ENCODE assay signal across 8 mouse cellular contexts in the genomic region with DNA sequence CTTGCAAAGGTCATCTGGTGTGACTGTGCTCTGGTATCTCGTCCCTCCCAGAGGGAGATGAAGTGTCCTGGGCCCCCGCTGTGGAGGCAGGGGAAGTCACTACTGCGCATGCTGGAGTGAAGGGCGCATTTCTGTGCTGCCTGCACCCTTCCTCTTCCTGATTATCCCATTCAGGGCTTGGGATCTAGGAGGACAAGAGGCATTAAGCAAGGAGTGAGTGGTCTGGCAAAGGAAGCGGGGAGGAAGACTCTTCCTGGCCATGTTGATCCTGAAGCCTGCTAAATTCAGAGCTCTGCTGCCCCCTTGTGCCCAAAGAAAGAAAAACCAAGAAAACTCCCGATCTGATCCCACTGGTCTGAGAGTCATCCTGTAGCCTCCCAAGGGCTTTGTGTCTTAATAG. TPM values are rescaled to one million over a fixed set of nuclear protein-coding genes. Genes with fewer than 3 reads are reported as not detected.
DNase-seq lines count a peak whose midpoint lies in the region; ATAC-seq and TF ChIP-seq lines count a peak whose summit lies in the region.

No protein-coding gene starts in this region.

- 0 out of 2 replicates have a peak, but pooled peaks cover 3% of the 10 kb centered on the region for H3K27me3 ChIP-seq in forebrain, embryonic 15.5 days
- no peaks in the 10 kb centered on the region for H3K27me3 ChIP-seq in lung, embryonic 14.5 days (ENCODE audit: insufficient read depth, low read length)

- no peak overlapping the region for H3K27ac ChIP-seq in forebrain, embryonic 15.5 days (replicated peaks)
- no peak overlapping the region for H3K27ac ChIP-seq in lung, embryonic 14.5 days (ENCODE audit: low read depth)

- H3K36me3 ChIP-seq in forebrain, embryonic 15.5 days: no peaks in the 10 kb centered on the region
- no peaks in the 10 kb centered on the region for H3K36me3 ChIP-seq in lung, embryonic 14.5 days (ENCODE audit: insufficient read depth)

- no peaks in the 10 kb centered on the region for H3K4me1 ChIP-seq in forebrain, embryonic 15.5 days
- no peaks in the 10 kb centered on the region for H3K4me1 ChIP-seq in lung, embryonic 14.5 days (ENCODE audit: insufficient read depth)

- H3K4me3 ChIP-seq in forebrain, embryonic 15.5 days: no peak overlapping the region
- no peak overlapping the region for H3K4me3 ChIP-seq in lung, embryonic 14.5 days (ENCODE audit: low read depth, low read length)

- 29% methylated on average over 6 of the region's 6 CpGs for WGBS in forebrain, embryonic 15.5 days
- 27% methylated on average over 6 of the region's 6 CpGs for WGBS in lung, embryonic 14.5 days

- intact Hi-C loops in heart, postnatal 25 days (cut with DNase I): loop anchor here (10.0 kb wide), 1 partner anchor 354 kb away; no protein-coding TSS in a partner anchor

- H3K4me2 ChIP-seq in forebrain, embryonic 15.5 days (replicated peaks): no peak overlapping the region
- H3K4me2 ChIP-seq in lung, embryonic 14.5 days: peak overlapping the region; percentile 31; the same call in 1 of the 2 replicates

- no peaks in the 10 kb centered on the region for H3K9me3 ChIP-seq in forebrain, embryonic 15.5 days
- H3K9me3 ChIP-seq in lung, embryonic 14.5 days (ENCODE audit: low read depth, low read length): no peaks in the 10 kb centered on the region

- peak; percentile 57; the same call in 1 of the 2 replicates for ATAC-seq in forebrain, embryonic 15.5 days (replicated peaks)
- peak; percentile 44; the same call in 1 of the 2 replicates for ATAC-seq in lung, embryonic 14.5 days (ENCODE audit: insufficient read depth)

- DNase-seq in MN1 (ENCODE audit: low spot score): peak; percentile 83
- DNase-seq in cerebellum, adult 18-20 months: peak; percentile 58 to 68
- peak; percentile 61 for DNase-seq in heart, postnatal 25 days (ENCODE audit: low spot score)
- DNase-seq in layer of hippocampus, adult 11-12 months (ENCODE audit: low spot score): peak; percentile 63
- peak; percentile 93 for DNase-seq in lung, embryonic 14.5 days
- DNase-seq in ovary, postnatal 10 days (ENCODE audit: low spot score): peak; percentile 21
- peak; percentile 37 for DNase-seq in thymus, postnatal 25 days

- no peak overlapping the region for H3K9ac ChIP-seq in forebrain, embryonic 15.5 days (replicated peaks)
- H3K9ac ChIP-seq in lung, embryonic 14.5 days: no peak overlapping the region

- TF ChIP-seq CTCF in lung, embryonic 14.5 days (IDR thresholded peaks at IDR 0.05; ENCODE audit: low read depth): peak; percentile 76

RNA-seq across cellular contexts. Expression of a gene that starts 13.6 kb away (rescaled TPM):
- polyA plus RNA-seq in forebrain, embryonic 15.5 days (2015; fragmentation: Nextera tagmentation; extraction: Ambion mirVana): 0.42 and 0.74 TPM in 2 replicates
- 1 to 10 TPM; 5.1 to 5.5 TPM for total RNA-seq in heart, postnatal 25 days (2021)
- 0.61 and 0.71 TPM in 2 replicates for polyA plus RNA-seq in lung, embryonic 14.5 days (2014; fragmentation: Nextera tagmentation; extraction: Ambion mirVana)

Comparison
In these comparisons a context has a peak if more than half of its experiments do, and no peak if none do; other contexts are left out.
1. DNase-seq: peak in every context shown above with its lines; median percentile 93 in lung, embryonic 14.5 days; 83 in MN1; 63 in cerebellum, adult 18-20 months; 63 in layer of hippocampus, adult 11-12 months; 61 in heart, postnatal 25 days; 37 in thymus, postnatal 25 days; 21 in ovary, postnatal 10 days.